Mouse (Mus musculus) MEL (cell line): ENCODE results near the gene Xrcc1. TPM values are rescaled to one million over a fixed set of nuclear protein-coding genes. Genes with fewer than 3 reads are reported as not detected.
A peak's percentile ranks its signal among the peaks of the same experiment; 100 is the strongest.

Experiments used
- DNase-seq: peaks from one replicate; pipeline ENCODE4 v3.0.0; 2011; ENCODE audit warnings: low read depth, low spot score
- H3K27ac ChIP-seq: 2 replicates; pipeline ENCODE4 v1.5.1; 2012; ENCODE audit warnings: low read depth, mild to moderate bottlenecking, control low read depth, low read length, moderate library complexity; ENCODE audit not compliant: control insufficient read depth
- H3K27me3 ChIP-seq, 2 experiments: fragments of 150-350 bp in 1 of 2; sonication (generic) in 1 of 2; 2 replicates each; pipeline ENCODE4 v1.6.1; 2012; ENCODE audit warnings: low read length in 2 of 2, mild to moderate bottlenecking in 2 of 2, improper control_type of control experiment in 1 of 2, moderate library complexity in 1 of 2; ENCODE audit not compliant: insufficient read depth in 2 of 2, control insufficient read depth in 1 of 2
- H3K36me3 ChIP-seq, 2 experiments: 2 replicates each; pipeline ENCODE4 v1.6.1; 2012 to 2014; ENCODE audit warnings: low read length in 2 of 2, improper control_type of control experiment in 1 of 2, inconsistent platforms in 1 of 2, mild to moderate bottlenecking in 1 of 2; ENCODE audit not compliant: insufficient read depth in 2 of 2, control insufficient read depth in 1 of 2
- H3K4me1 ChIP-seq, 2 experiments: fragments of 150-350 bp in 1 of 2; sonication (generic) in 1 of 2; 2 replicates each; pipeline ENCODE4 v1.6.1; 2012; ENCODE audit warnings: low read length in 2 of 2, improper control_type of control experiment in 1 of 2, mild to moderate bottlenecking in 1 of 2; ENCODE audit not compliant: insufficient read depth in 2 of 2, control insufficient read depth in 1 of 2
- H3K4me3 ChIP-seq, 2 experiments: fragments of 150-350 bp in 1 of 2; sonication (generic) in 1 of 2; 2 replicates each; pipeline ENCODE4 v1.5.1; 2012; ENCODE audit warnings: low read depth in 2 of 2, low read length in 2 of 2, mild to moderate bottlenecking in 2 of 2, moderate library complexity in 2 of 2, control low read depth in 1 of 2, improper control_type of control experiment in 1 of 2; ENCODE audit not compliant: control insufficient read depth in 1 of 2, insufficient read depth in 1 of 2
- H3K79me2 ChIP-seq: 2 replicates; pipeline ENCODE4 v1.6.1; 2012; ENCODE audit warnings: mild to moderate bottlenecking, low read length, moderate library complexity; ENCODE audit not compliant: control insufficient read depth, poor library complexity, insufficient read depth
- H3K9ac ChIP-seq: 2 replicates; pipeline ENCODE4 v1.6.1; 2012; ENCODE audit warnings: low read depth, mild to moderate bottlenecking, control low read depth, low read length, moderate library complexity; ENCODE audit not compliant: control insufficient read depth, poor library complexity, severe bottlenecking
- H3K9me3 ChIP-seq: fragments of 150-350 bp; sonication (generic); replicated peaks from 2 replicates; pipeline ENCODE4 v1.6.1; 2012; ENCODE audit warnings: mild to moderate bottlenecking, low read length, improper control_type of control experiment, moderate library complexity; ENCODE audit not compliant: insufficient read depth
- CTCF ChIP-seq, 3 experiments: IDR thresholded peaks in 2 of 3; conservative IDR thresholded peaks in 1 of 3; 2 replicates each; pipeline ENCODE4 v1.5.1; 2011 to 2012; ENCODE audit warnings: low read length in 3 of 3, low read depth in 2 of 3, mild to moderate bottlenecking in 2 of 3, improper control_type of control experiment in 1 of 3, inconsistent platforms in 1 of 3, mixed read lengths in 1 of 3, moderate library complexity in 1 of 3; ENCODE audit not compliant: control insufficient read depth in 1 of 3, insufficient read depth in 1 of 3, poor library complexity in 1 of 3, severe bottlenecking in 1 of 3
- E2F4 ChIP-seq: IDR thresholded peaks from 2 replicates; pipeline ENCODE4 v1.6.1; 2011; ENCODE audit warnings: low read depth, low read length, improper control_type of control experiment, borderline replicate concordance
- EP300 ChIP-seq, 2 experiments: IDR thresholded peaks; 2 replicates each; pipeline ENCODE4 v1.6.1; 2011; ENCODE audit warnings: improper control_type of control experiment in 2 of 2, low read length in 2 of 2, low read depth in 1 of 2, mild to moderate bottlenecking in 1 of 2
- GATA1 ChIP-seq: IDR thresholded peaks from 2 replicates; pipeline ENCODE4 v1.6.1; 2011; ENCODE audit warnings: low read depth, low read length, improper control_type of control experiment
- HCFC1 ChIP-seq: IDR thresholded peaks from 2 replicates; pipeline ENCODE4 v1.6.1; 2012; ENCODE audit warnings: low read depth, mild to moderate bottlenecking, inconsistent platforms, low read length, improper control_type of control experiment, moderate library complexity
- JUND ChIP-seq: IDR thresholded peaks from 2 replicates; pipeline ENCODE4 v1.6.1; 2011; ENCODE audit warnings: low read depth, mild to moderate bottlenecking, improper control_type of control experiment, low read length
- KAT2A ChIP-seq: conservative IDR thresholded peaks from 2 replicates; pipeline ENCODE4 v1.6.1; 2012; ENCODE audit warnings: low read depth, low read length, improper control_type of control experiment, inconsistent platforms
- MAZ ChIP-seq: IDR thresholded peaks from 2 replicates; pipeline ENCODE4 v1.6.1; 2012; ENCODE audit warnings: low read depth, mild to moderate bottlenecking, inconsistent platforms, low read length, improper control_type of control experiment
- MXI1 ChIP-seq: IDR thresholded peaks from 2 replicates; pipeline ENCODE4 v1.6.1; 2011; ENCODE audit warnings: mild to moderate bottlenecking, low read depth, low read length, improper control_type of control experiment
- MYB ChIP-seq: IDR thresholded peaks from 2 replicates; pipeline ENCODE4 v1.6.1; 2011; ENCODE audit warnings: mild to moderate bottlenecking, low read depth, low read length, improper control_type of control experiment
- MYC ChIP-seq: IDR thresholded peaks from 2 replicates; pipeline ENCODE4 v1.6.1; 2011; ENCODE audit warnings: low read depth, mild to moderate bottlenecking, low read length, improper control_type of control experiment, moderate library complexity
- POLR2A ChIP-seq, 2 experiments: IDR thresholded peaks; 2 replicates each; pipeline ENCODE4 v1.6.1; 2011 to 2012; ENCODE audit warnings: low read length in 2 of 2, mild to moderate bottlenecking in 2 of 2, control low read depth in 1 of 2, improper control_type of control experiment in 1 of 2, low read depth in 1 of 2, moderate library complexity in 1 of 2; ENCODE audit not compliant: control insufficient read depth in 1 of 2, insufficient read depth in 1 of 2, poor library complexity in 1 of 2
- POLR2AphosphoS2 ChIP-seq: IDR thresholded peaks from 2 replicates; pipeline ENCODE4 v1.6.1; 2011; ENCODE audit warnings: low read length, improper control_type of control experiment
- SIN3A ChIP-seq: IDR thresholded peaks from 2 replicates; pipeline ENCODE4 v1.6.1; 2012; ENCODE audit warnings: low read length, improper control_type of control experiment, inconsistent platforms
- TBP ChIP-seq: IDR thresholded peaks from 2 replicates; pipeline ENCODE4 v1.8.0; 2011; ENCODE audit warnings: low read depth, low read length, improper control_type of control experiment
- USF1 ChIP-seq: IDR thresholded peaks from 2 replicates; pipeline ENCODE4 v1.6.1; 2014; ENCODE audit warnings: low read depth, mild to moderate bottlenecking, inconsistent platforms, low read length, improper control_type of control experiment, moderate library complexity
- USF2 ChIP-seq, 2 experiments: IDR thresholded peaks; 2 replicates each; pipeline ENCODE4 v1.6.1; 2011 to 2012; ENCODE audit warnings: improper control_type of control experiment in 2 of 2, low read length in 2 of 2, borderline replicate concordance in 1 of 2, inconsistent platforms in 1 of 2, low read depth in 1 of 2, mild to moderate bottlenecking in 1 of 2; ENCODE audit not compliant: insufficient read depth in 1 of 2
- ZC3H11A ChIP-seq: IDR thresholded peaks from 2 replicates; pipeline ENCODE4 v1.6.1; 2012; ENCODE audit warnings: low read depth, mild to moderate bottlenecking, inconsistent platforms, low read length, improper control_type of control experiment
- ZKSCAN1 ChIP-seq: IDR thresholded peaks from 2 replicates; pipeline ENCODE4 v1.6.1; 2012; ENCODE audit warnings: low read depth, mild to moderate bottlenecking, inconsistent platforms, low read length, improper control_type of control experiment, moderate library complexity
- ZMIZ1 ChIP-seq: IDR thresholded peaks from 2 replicates; pipeline ENCODE4 v1.6.1; 2012; ENCODE audit warnings: low read depth, mild to moderate bottlenecking, inconsistent platforms, low read length, improper control_type of control experiment, moderate library complexity
- polyA plus RNA-seq, 2 experiments: library from polyadenylated mRNA; stranded (reverse) in 1 of 2; unstranded in 1 of 2; fragments of >175 nt in 1 of 2; fragments of >200 nt in 1 of 2; gene quantifications; 2 replicates each; pipeline versions ENCODE4 v1.2.1 to v1.2.4; 2012; ENCODE audit warnings: low replicate concordance in 2 of 2, low read depth in 1 of 2; ENCODE audit not compliant: insufficient read length in 2 of 2, insufficient read depth in 1 of 2, missing spikeins in 1 of 2
- total RNA-seq: library from RNA; depleted of rRNA; stranded (reverse); fragments of 300-350 nt; gene quantifications from 2 replicates; pipeline ENCODE4 v1.2.3, GENCODE M21; 2012

The Xrcc1 gene
- total and polyA plus RNA-seq, 3 experiments = 97.4 to 574 (median 101) TPM

- TF ChIP-seq SIN3A = 0 out of 2 replicates have a peak, but pooled peaks have one; percentile 0
- no peak for TF ChIP-seq JUND
- TF ChIP-seq MXI1 = peak; percentile 88
- TF ChIP-seq TBP = no peak
These were observed 39.0 kb upstream of the Xrcc1 start, which contains the start of gene Zfp428 (continued) for GRCm38 (mm10) chr7:24506838-24507725.

- peak overlapping the region; percentile 72 for H3K27ac ChIP-seq
These were observed 38.4 kb upstream of the Xrcc1 start for GRCm38 (mm10) chr7:24507726-24508114.

GRCm38 (mm10) chr7:24512355-24512754 lies 33.7 kb upstream of the Xrcc1 start, which contains the start of gene AC161166.1:
AC161166.1 (minus strand) TSS chr7:24512455.
- no peak for DNase-seq
- H3K27ac ChIP-seq = no peak within 1 kb of the TSS
- no peak within 1 kb of the TSS for H3K9ac ChIP-seq
- no peak within 1 kb of the TSS for H3K4me3 ChIP-seq
- peaks cover 0 to 7% of the 10 kb centered on the region in 2 experiments; a peak in 2 of 4 replicates for H3K36me3 ChIP-seq
- H3K27me3 ChIP-seq = no peaks in the 10 kb centered on the region
- peaks cover 6% of the 10 kb centered on the region for H3K79me2 ChIP-seq
- TF ChIP-seq KAT2A (no peak), HCFC1 (no peak), ZC3H11A (no peak), MYB (no peak)
- peaks cover 2 to 13% of the 10 kb centered on the region in 2 experiments; a peak in 3 of 4 replicates for H3K4me1 ChIP-seq
- H3K9me3 ChIP-seq = no peaks in the 10 kb centered on the region

More at GRCm38 (mm10) chr7:24507726-24508114, 38.4 kb upstream of the Xrcc1 start:
- Histone ChIP-seq H3K36me3 (peaks cover 0 to 9% of the 10 kb centered on the region in 2 experiments; a peak in 2 of 4 replicates), H3K4me1 (peaks cover 2 to 13% of the 10 kb centered on the region in 2 experiments; a peak in 3 of 4 replicates), H3K79me2 (peaks cover 11% of the 10 kb centered on the region), H3K9me3 (no peaks in the 10 kb centered on the region), H3K4me3 (peak overlapping the region; percentile 74 to 86), H3K27me3 (no peaks in the 10 kb centered on the region), H3K9ac (peak overlapping the region; percentile 80)
- TF ChIP-seq TBP = no peak
- TF ChIP-seq ZMIZ1 = no peak
- TF ChIP-seq E2F4 = no peak
- TF ChIP-seq USF2 (IDR thresholded peaks at IDR 0.05; ENCODE audit: borderline replicate concordance in 1 of 2, insufficient read depth in 1 of 2, low read depth in 1 of 2, low read length in 2 of 2) = no peak
- no peak for TF ChIP-seq POLR2AphosphoS2
- no peak for TF ChIP-seq EP300 (IDR thresholded peaks at IDR 0.05; ENCODE audit: low read depth in 1 of 2, low read length in 2 of 2)
- TF ChIP-seq POLR2A (IDR thresholded peaks at IDR 0.05; ENCODE audit: control insufficient read depth in 1 of 2, insufficient read depth in 1 of 2, low read depth in 1 of 2, low read length in 2 of 2, poor library complexity in 1 of 2) = 0 out of 4 replicates have a peak, but pooled peaks of 1 of the 2 experiments have one; percentile 8
- TF ChIP-seq ZKSCAN1 = no peak
- no peak for TF ChIP-seq USF1
- no peak for TF ChIP-seq GATA1
- no peak for TF ChIP-seq CTCF (IDR thresholded peaks at IDR 0.05 in 2 of 3, conservative IDR thresholded peaks at IDR 0.05 in 1 of 3; ENCODE audit: control insufficient read depth in 1 of 3, insufficient read depth in 1 of 3, low read depth in 2 of 3, low read length in 3 of 3, poor library complexity in 1 of 3, severe bottlenecking in 1 of 3)
- TF ChIP-seq MXI1 = 0 out of 2 replicates have a peak, but pooled peaks have one; percentile 10
- TF ChIP-seq MYC = 0 out of 2 replicates have a peak, but pooled peaks have one; percentile 1
- no peak for TF ChIP-seq MAZ
- DNase-seq = no peak
